Mouse (Mus musculus): ENCODE data around the gene Stx2. TPM values are rescaled to one million over a fixed set of nuclear protein-coding genes. Genes with fewer than 3 reads are reported as not detected.
A peak's percentile ranks its signal among the peaks of the same experiment; 100 is the strongest.

Gene Stx2
- polyA plus RNA-seq, 1 experiment from 2014 or later = 25.7 TPM

- Histone ChIP-seq H3K4me3 (replicated peaks) (no peak overlapping the region), H3K4me1 (peaks cover 10% of the 10 kb centered on the region), H3K9ac (no peak overlapping the region), H3K27me3 (no peaks in the 10 kb centered on the region), H3K27ac (no peak overlapping the region), H3K4me2 (no peak overlapping the region), H3K36me3 (replicated peaks) (peaks cover 47% of the 10 kb centered on the region), H3K9me3 (no peaks in the 10 kb centered on the region)
- no peak for ATAC-seq (ENCODE audit: low FRiP score)
- 87% methylated on average over 2 of the region's 2 CpGs for WGBS
Observed at GRCm38 (mm10) chr5:129025725-129026124, 17.4 kb upstream of the Stx2 start.

GRCm38 (mm10) chr5:129025048-129025447 lies 16.7 kb upstream of the Stx2 start:
- Histone ChIP-seq H3K36me3 (replicated peaks) (peaks cover 47% of the 10 kb centered on the region), H3K4me2 (no peak overlapping the region), H3K4me1 (peaks cover 10% of the 10 kb centered on the region), H3K27me3 (no peaks in the 10 kb centered on the region), H3K9ac (no peak overlapping the region), H3K9me3 (no peaks in the 10 kb centered on the region), H3K4me3 (replicated peaks) (no peak overlapping the region), H3K27ac (no peak overlapping the region)
- 52% methylated on average over 2 of the region's 2 CpGs for WGBS
- no peak for ATAC-seq (ENCODE audit: low FRiP score)

- Histone ChIP-seq H3K4me2 (peak overlapping the region; percentile 58), H3K27me3 (no peaks in the 10 kb centered on the region), H3K9me3 (no peaks in the 10 kb centered on the region), H3K27ac (peak overlapping the region; percentile 99), H3K9ac (peak overlapping the region; percentile 91), H3K4me1 (peaks cover 16% of the 10 kb centered on the region), H3K4me3 (replicated peaks) (peak overlapping the region; percentile 90), H3K36me3 (replicated peaks) (peaks cover 36% of the 10 kb centered on the region)
- peak; percentile 21 for ATAC-seq (ENCODE audit: low FRiP score)
- under 1% methylated on average over 28 of the region's 28 CpGs for WGBS
Observed at GRCm38 (mm10) chr5:129020731-129021130, 12.4 kb upstream of the Stx2 start.

- H3K9ac ChIP-seq = peak overlapping the region; percentile 91
- peaks cover 16% of the 10 kb centered on the region for H3K4me1 ChIP-seq
- peak; percentile 78 for ATAC-seq (ENCODE audit: low FRiP score)
- peak overlapping the region; percentile 90 for H3K4me3 ChIP-seq (replicated peaks)
- peaks cover 32% of the 10 kb centered on the region for H3K36me3 ChIP-seq (replicated peaks)
- H3K27ac ChIP-seq = peak overlapping the region; percentile 99
- peak overlapping the region; percentile 58 for H3K4me2 ChIP-seq
- under 1% methylated on average over 47 of the region's 56 CpGs for WGBS
- no peaks in the 10 kb centered on the region for H3K9me3 ChIP-seq
- H3K27me3 ChIP-seq = no peaks in the 10 kb centered on the region
Observed at GRCm38 (mm10) chr5:129020300-129020668, 11.9 kb upstream of the Stx2 start.

GRCm38 (mm10) chr5:129019497-129020299 lies 11.3 kb upstream of the Stx2 start, which contains the start of gene Ran:
Gene Ran, plus strand, starts transcription at chr5:129020069.
- Histone ChIP-seq H3K4me1 (peaks cover 16% of the 10 kb centered on the region), H3K4me2 (peak within 1 kb of the TSS; percentile 58), H3K27me3 (no peaks in the 10 kb centered on the region), H3K27ac (peak within 1 kb of the TSS; percentile 99), H3K36me3 (replicated peaks) (peaks cover 26% of the 10 kb centered on the region), H3K9me3 (no peaks in the 10 kb centered on the region), H3K4me3 (replicated peaks) (peak within 1 kb of the TSS; percentile 90), H3K9ac (peak within 1 kb of the TSS; percentile 91)
- under 1% methylated on average over 79 of the region's 102 CpGs for WGBS
- peak; percentile 91 for ATAC-seq (ENCODE audit: low FRiP score)

GRCm38 (mm10) chr5:129018782-129019489 lies 10.6 kb upstream of the Stx2 start:
- H3K4me3 ChIP-seq (replicated peaks) = peak overlapping the region; percentile 90
- H3K27ac ChIP-seq = peak overlapping the region; percentile 99
- H3K4me2 ChIP-seq = peak overlapping the region; percentile 57
- H3K36me3 ChIP-seq (replicated peaks) = peaks cover 19% of the 10 kb centered on the region
- H3K4me1 ChIP-seq = peaks cover 16% of the 10 kb centered on the region
- peak overlapping the region; percentile 91 for H3K9ac ChIP-seq
- no peak for ATAC-seq (ENCODE audit: low FRiP score)
- WGBS = 85% methylated on average over 13 of the region's 13 CpGs
- H3K27me3 ChIP-seq = no peaks in the 10 kb centered on the region
- no peaks in the 10 kb centered on the region for H3K9me3 ChIP-seq

GRCm38 (mm10) chr5:129016370-129016769 lies 8.0 kb upstream of the Stx2 start:
- Histone ChIP-seq H3K4me2 (no peak overlapping the region), H3K27me3 (0 out of 2 replicates have a peak, but pooled peaks cover 3% of the 10 kb centered on the region), H3K36me3 (replicated peaks) (0 out of 2 replicates have a peak, but pooled peaks cover under 1% of the 10 kb centered on the region), H3K9me3 (no peaks in the 10 kb centered on the region), H3K9ac (no peak overlapping the region), H3K27ac (no peak overlapping the region), H3K4me1 (peaks cover 7% of the 10 kb centered on the region), H3K4me3 (replicated peaks) (no peak overlapping the region)
- WGBS = 88% methylated on average over 3 of the region's 3 CpGs
- ATAC-seq (ENCODE audit: low FRiP score) = no peak

- 91% methylated on average over 5 of the region's 5 CpGs for WGBS
- Histone ChIP-seq H3K9ac (no peak overlapping the region), H3K9me3 (no peaks in the 10 kb centered on the region), H3K4me1 (peaks cover 6% of the 10 kb centered on the region), H3K4me3 (replicated peaks) (no peak overlapping the region), H3K36me3 (replicated peaks) (no peaks in the 10 kb centered on the region), H3K4me2 (no peak overlapping the region), H3K27ac (no peak overlapping the region), H3K27me3 (0 out of 2 replicates have a peak, but pooled peaks cover 3% of the 10 kb centered on the region)
- ATAC-seq (ENCODE audit: low FRiP score) = no peak
Observed at GRCm38 (mm10) chr5:129015540-129015939, 7.2 kb upstream of the Stx2 start.

- Histone ChIP-seq H3K27me3 (0 out of 2 replicates have a peak, but pooled peaks cover 3% of the 10 kb centered on the region), H3K9ac (no peak overlapping the region), H3K4me3 (replicated peaks) (no peak overlapping the region), H3K36me3 (replicated peaks) (no peaks in the 10 kb centered on the region), H3K9me3 (no peaks in the 10 kb centered on the region), H3K27ac (no peak overlapping the region), H3K4me2 (no peak overlapping the region), H3K4me1 (peaks cover 6% of the 10 kb centered on the region)
- ATAC-seq (ENCODE audit: low FRiP score) = no peak
- WGBS = 85% methylated on average over 3 of the region's 3 CpGs
Observed at GRCm38 (mm10) chr5:129015020-129015419, 6.6 kb upstream of the Stx2 start.

- no peak for ATAC-seq (ENCODE audit: low FRiP score)
- Histone ChIP-seq H3K27ac (no peak overlapping the region), H3K27me3 (peaks cover 3% of the 10 kb centered on the region; the same call in 1 of the 2 replicates), H3K9ac (no peak overlapping the region), H3K36me3 (replicated peaks) (0 out of 2 replicates have a peak, but pooled peaks cover under 1% of the 10 kb centered on the region), H3K4me2 (no peak overlapping the region), H3K4me3 (replicated peaks) (no peak overlapping the region), H3K9me3 (no peaks in the 10 kb centered on the region), H3K4me1 (peaks cover 24% of the 10 kb centered on the region)
- WGBS = 88% methylated on average over 2 of the region's 2 CpGs
Observed at GRCm38 (mm10) chr5:129010937-129011336, 2.6 kb upstream of the Stx2 start.

- 79% methylated on average over 3 of the region's 3 CpGs for WGBS
- Histone ChIP-seq H3K4me3 (replicated peaks) (no peak overlapping the region), H3K9ac (no peak overlapping the region), H3K36me3 (replicated peaks) (peaks cover 12% of the 10 kb centered on the region; the same call in 1 of the 2 replicates), H3K27ac (no peak overlapping the region), H3K9me3 (no peaks in the 10 kb centered on the region), H3K4me2 (no peak overlapping the region), H3K27me3 (peaks cover 3% of the 10 kb centered on the region; the same call in 1 of the 2 replicates), H3K4me1 (peaks cover 30% of the 10 kb centered on the region)
- ATAC-seq (ENCODE audit: low FRiP score) = no peak
Observed at GRCm38 (mm10) chr5:129009577-129009976, 1.2 kb upstream of the Stx2 start.

GRCm38 (mm10) chr5:129008008-129008407 lies 366 bp downstream of the Stx2 start:
- no peak; the same call in none of the 2 replicates for ATAC-seq (ENCODE audit: low FRiP score)
- peaks cover 3% of the 10 kb centered on the region; the same call in 1 of the 2 replicates for H3K27me3 ChIP-seq
- peak overlapping the region; percentile 74 for H3K9ac ChIP-seq
- no peaks in the 10 kb centered on the region for H3K9me3 ChIP-seq
- 0% methylated on average over 17 of the region's 18 CpGs for WGBS
- H3K27ac ChIP-seq = peak overlapping the region; percentile 70
- H3K4me3 ChIP-seq (replicated peaks) = peak overlapping the region; percentile 72
- peak overlapping the region; percentile 80 for H3K4me2 ChIP-seq
- H3K4me1 ChIP-seq = peaks cover 30% of the 10 kb centered on the region
- H3K36me3 ChIP-seq (replicated peaks) = peaks cover 12% of the 10 kb centered on the region; the same call in 1 of the 2 replicates

Measured in forebrain, embryonic 12.5 days (tissue).